Mouse (Mus musculus): ENCODE data around the gene Ankrd44. TPM values are rescaled to one million over a fixed set of nuclear protein-coding genes. Genes with fewer than 3 reads are reported as not detected.

Gene Ankrd44
- total RNA-seq, 1 experiment, result 10.2 TPM

DNA sequence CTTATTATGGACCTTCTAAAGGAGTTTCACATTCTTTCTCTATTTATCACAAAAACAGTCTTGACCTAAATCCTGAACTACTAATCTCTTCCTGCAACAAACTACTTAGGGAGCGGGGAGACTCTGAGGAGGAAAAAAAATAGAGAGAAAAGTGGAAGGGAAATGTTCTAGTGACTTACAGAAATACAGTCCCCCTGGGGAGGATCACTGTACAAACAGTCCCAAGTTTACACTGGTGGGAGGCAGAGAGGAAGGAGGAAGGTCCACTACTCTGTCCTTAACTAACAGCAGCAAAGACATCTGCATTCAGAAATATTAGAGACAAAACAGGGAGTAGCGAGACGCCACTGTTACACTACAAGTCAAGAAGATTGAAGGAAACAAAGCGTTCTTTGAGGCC, 59.0 kb downstream of the Ankrd44 start:
- in situ Hi-C loops (cut with MboI; ENCODE audit: low sequenced_read_pairs in 2 of 2, unreplicated experiment in 2 of 2), result no loop called here
- DNase-seq (ENCODE audit: low read depth, low spot score), result no peak
- TF ChIP-seq CHD2 (IDR thresholded peaks at IDR 0.05; ENCODE audit: low read depth, low read length) (no peak), MAFK (IDR thresholded peaks at IDR 0.05; ENCODE audit: insufficient read depth, low read depth, low read length) (no peak)
- Histone ChIP-seq H3K9me3 (ENCODE audit: control insufficient read depth, insufficient read depth, low read depth, low read length) (no peaks in the 10 kb centered on the region), H3K4me3 (ENCODE audit: insufficient read depth in 1 of 2, low read depth in 1 of 2, low read length in 2 of 2, poor library complexity in 1 of 2, severe bottlenecking in 1 of 2) (no peak overlapping the region), H3K27ac (ENCODE audit: insufficient read depth, low read depth, low read length, poor library complexity, severe bottlenecking) (no peak overlapping the region), H3K9ac (ENCODE audit: insufficient read depth, low read depth, low read length, poor library complexity, severe bottlenecking) (no peak overlapping the region), H3K36me3 (ENCODE audit: control insufficient read depth, insufficient read depth, low read length, poor library complexity, severe bottlenecking) (no peaks in the 10 kb centered on the region), H3K4me1 (ENCODE audit: control insufficient read depth in 2 of 2, insufficient read depth in 2 of 2, low read length in 2 of 2, poor library complexity in 1 of 2) (no peaks in the 10 kb centered on the region)

DNA sequence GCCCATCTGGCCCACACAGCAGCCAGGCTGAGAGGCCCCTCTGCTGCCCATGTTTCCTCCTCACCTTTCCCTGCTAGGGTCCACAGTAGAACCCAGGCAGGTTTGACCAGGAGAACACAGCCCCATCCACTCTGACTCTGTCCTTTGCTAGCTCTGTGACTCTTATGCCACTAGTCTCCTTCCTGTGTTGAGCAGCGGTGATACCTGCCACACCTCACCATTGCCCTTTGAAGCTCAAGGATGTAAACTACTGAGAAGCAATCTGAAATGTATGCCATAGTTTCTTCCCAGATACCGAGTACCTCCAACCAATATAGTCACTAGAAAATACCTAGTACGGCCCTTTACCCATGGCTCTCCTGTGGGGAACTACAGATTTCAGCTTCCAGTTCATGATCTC, 60.1 kb downstream of the Ankrd44 start:
- Histone ChIP-seq H3K4me1 (ENCODE audit: control insufficient read depth in 2 of 2, insufficient read depth in 2 of 2, low read length in 2 of 2, poor library complexity in 1 of 2) (no peaks in the 10 kb centered on the region), H3K4me3 (ENCODE audit: insufficient read depth in 1 of 2, low read depth in 1 of 2, low read length in 2 of 2, poor library complexity in 1 of 2, severe bottlenecking in 1 of 2) (no peak overlapping the region), H3K9ac (ENCODE audit: insufficient read depth, low read depth, low read length, poor library complexity, severe bottlenecking) (no peak overlapping the region), H3K9me3 (ENCODE audit: control insufficient read depth, insufficient read depth, low read depth, low read length) (no peaks in the 10 kb centered on the region), H3K27ac (ENCODE audit: insufficient read depth, low read depth, low read length, poor library complexity, severe bottlenecking) (no peak overlapping the region), H3K36me3 (ENCODE audit: control insufficient read depth, insufficient read depth, low read length, poor library complexity, severe bottlenecking) (no peaks in the 10 kb centered on the region)
- no peak for TF ChIP-seq ZNF384 (IDR thresholded peaks at IDR 0.05; ENCODE audit: low read depth, low read length)
- TF ChIP-seq HCFC1 (IDR thresholded peaks at IDR 0.05; ENCODE audit: borderline replicate concordance, insufficient read depth, low read length), result no peak
- TF ChIP-seq MAFK (IDR thresholded peaks at IDR 0.05; ENCODE audit: insufficient read depth, low read depth, low read length), result no peak
- TF ChIP-seq ZC3H11A (IDR thresholded peaks at IDR 0.05; ENCODE audit: borderline replicate concordance, low read depth, low read length), result no peak
- TF ChIP-seq CHD2 (IDR thresholded peaks at IDR 0.05; ENCODE audit: low read depth, low read length), result no peak
- in situ Hi-C loops (cut with MboI; ENCODE audit: low sequenced_read_pairs in 2 of 2, unreplicated experiment in 2 of 2), result no loop called here
- no peak for DNase-seq (ENCODE audit: low read depth, low spot score)

DNA sequence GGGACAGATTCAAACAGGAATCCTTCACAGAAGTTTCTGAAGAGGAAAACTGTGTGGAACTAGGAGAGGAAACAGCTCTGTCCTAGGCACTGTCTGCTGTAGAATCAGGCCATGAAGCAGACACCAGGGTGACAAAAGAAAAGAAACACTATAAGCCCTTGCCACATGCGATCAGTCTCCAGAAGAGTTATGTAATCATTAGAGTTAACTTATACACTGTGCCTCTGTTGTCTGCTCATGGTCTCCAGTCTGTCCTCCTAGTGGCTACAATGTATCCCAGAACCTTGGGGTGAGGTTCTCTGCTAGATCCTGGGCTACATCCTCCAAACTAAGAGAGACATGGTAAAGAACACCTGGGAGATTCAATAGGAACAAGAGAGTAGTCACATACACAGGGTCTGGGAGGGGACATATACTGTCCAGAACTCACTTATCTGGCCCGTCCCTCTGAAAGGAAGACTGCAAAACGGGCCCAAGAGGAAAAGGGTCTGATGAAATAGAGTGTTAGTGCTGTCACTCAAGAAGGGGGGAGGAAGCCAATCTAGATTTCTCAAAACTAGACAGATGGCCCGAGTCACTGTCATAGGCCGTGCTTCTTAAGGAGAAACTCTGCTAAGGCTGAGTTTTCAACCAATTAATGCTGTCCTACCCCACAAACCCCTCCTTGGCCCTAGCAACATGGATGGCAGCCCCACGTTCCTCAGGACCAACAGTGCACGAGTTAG, 61.1 kb downstream of the Ankrd44 start:
- no peak for DNase-seq (ENCODE audit: low read depth, low spot score)
- no peak overlapping the region for H3K9ac ChIP-seq (ENCODE audit: insufficient read depth, low read depth, low read length, poor library complexity, severe bottlenecking)
- in situ Hi-C loops (cut with MboI; ENCODE audit: low sequenced_read_pairs in 2 of 2, unreplicated experiment in 2 of 2), result no loop called here
- no peaks in the 10 kb centered on the region; a peak in 1 of 4 replicates for H3K4me1 ChIP-seq (ENCODE audit: control insufficient read depth in 2 of 2, insufficient read depth in 2 of 2, low read length in 2 of 2, poor library complexity in 1 of 2)
- H3K9me3 ChIP-seq (ENCODE audit: control insufficient read depth, insufficient read depth, low read depth, low read length), result no peaks in the 10 kb centered on the region
- no peak for TF ChIP-seq ZNF384 (IDR thresholded peaks at IDR 0.05; ENCODE audit: low read depth, low read length)
- no peak for TF ChIP-seq ZC3H11A (IDR thresholded peaks at IDR 0.05; ENCODE audit: borderline replicate concordance, low read depth, low read length)
- TF ChIP-seq CHD2 (IDR thresholded peaks at IDR 0.05; ENCODE audit: low read depth, low read length), result no peak
- no peak for TF ChIP-seq MAFK (IDR thresholded peaks at IDR 0.05; ENCODE audit: insufficient read depth, low read depth, low read length)
- TF ChIP-seq HCFC1 (IDR thresholded peaks at IDR 0.05; ENCODE audit: borderline replicate concordance, insufficient read depth, low read length), result no peak
- no peaks in the 10 kb centered on the region for H3K36me3 ChIP-seq (ENCODE audit: control insufficient read depth, insufficient read depth, low read length, poor library complexity, severe bottlenecking)
- no peak overlapping the region for H3K4me3 ChIP-seq (ENCODE audit: insufficient read depth in 1 of 2, low read depth in 1 of 2, low read length in 2 of 2, poor library complexity in 1 of 2, severe bottlenecking in 1 of 2)
- no peak overlapping the region for H3K27ac ChIP-seq (ENCODE audit: insufficient read depth, low read depth, low read length, poor library complexity, severe bottlenecking)

DNA sequence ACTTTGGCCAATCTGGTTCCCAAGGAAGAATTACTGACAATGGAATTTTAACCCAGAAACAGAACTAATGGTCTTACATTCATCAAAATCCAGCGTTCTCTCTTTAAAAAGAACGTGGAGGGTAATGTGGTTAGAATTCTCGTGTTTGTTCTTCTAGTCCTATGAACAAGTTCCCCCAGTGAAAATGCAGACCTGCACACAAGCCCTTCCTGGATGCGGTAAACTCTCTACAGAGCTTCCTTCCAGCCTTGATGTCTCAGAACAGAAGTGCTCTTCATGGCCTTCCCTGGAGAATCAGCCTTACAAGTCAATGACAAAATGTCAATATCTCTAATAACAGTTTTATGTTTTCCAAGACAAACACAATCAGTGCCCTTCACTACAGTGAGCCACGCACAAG, 65.8 kb downstream of the Ankrd44 start:
- no peak overlapping the region for H3K4me3 ChIP-seq (ENCODE audit: insufficient read depth in 1 of 2, low read depth in 1 of 2, low read length in 2 of 2, poor library complexity in 1 of 2, severe bottlenecking in 1 of 2)
- DNase-seq (ENCODE audit: low read depth, low spot score), result no peak
- H3K27ac ChIP-seq (ENCODE audit: insufficient read depth, low read depth, low read length, poor library complexity, severe bottlenecking), result no peak overlapping the region
- no peaks in the 10 kb centered on the region for H3K9me3 ChIP-seq (ENCODE audit: control insufficient read depth, insufficient read depth, low read depth, low read length)
- TF ChIP-seq ZC3H11A (IDR thresholded peaks at IDR 0.05; ENCODE audit: borderline replicate concordance, low read depth, low read length) (no peak), MAFK (IDR thresholded peaks at IDR 0.05; ENCODE audit: insufficient read depth, low read depth, low read length) (no peak), ZNF384 (IDR thresholded peaks at IDR 0.05; ENCODE audit: low read depth, low read length) (no peak), HCFC1 (IDR thresholded peaks at IDR 0.05; ENCODE audit: borderline replicate concordance, insufficient read depth, low read length) (no peak), CHD2 (IDR thresholded peaks at IDR 0.05; ENCODE audit: low read depth, low read length) (no peak)
- H3K9ac ChIP-seq (ENCODE audit: insufficient read depth, low read depth, low read length, poor library complexity, severe bottlenecking), result no peak overlapping the region
- H3K36me3 ChIP-seq (ENCODE audit: control insufficient read depth, insufficient read depth, low read length, poor library complexity, severe bottlenecking), result no peaks in the 10 kb centered on the region
- in situ Hi-C loops (cut with MboI; ENCODE audit: low sequenced_read_pairs in 2 of 2, unreplicated experiment in 2 of 2), result no loop called here
- no peaks in the 10 kb centered on the region; a peak in 1 of 4 replicates for H3K4me1 ChIP-seq (ENCODE audit: control insufficient read depth in 2 of 2, insufficient read depth in 2 of 2, low read length in 2 of 2, poor library complexity in 1 of 2)

DNA sequence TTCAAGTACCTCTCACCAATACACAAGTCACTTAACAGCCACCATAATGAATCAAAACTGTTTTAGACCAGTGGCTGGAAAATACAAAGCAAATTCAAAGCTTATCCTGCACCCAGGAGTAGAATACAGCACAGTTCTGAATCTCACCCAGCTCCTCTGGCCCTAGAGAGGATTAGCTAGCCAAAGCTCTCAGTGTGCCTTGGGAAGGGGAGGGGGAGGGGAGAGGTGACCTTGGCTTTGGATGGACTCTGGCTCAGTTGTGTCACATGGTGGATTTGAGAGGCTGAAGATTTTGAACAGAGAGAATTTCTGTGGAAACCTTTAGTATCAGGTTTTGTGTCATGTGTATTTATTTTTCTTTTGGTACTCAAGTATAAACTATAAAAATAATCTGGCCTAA, 66.3 kb downstream of the Ankrd44 start:
- in situ Hi-C loops (cut with MboI; ENCODE audit: low sequenced_read_pairs in 2 of 2, unreplicated experiment in 2 of 2), result no loop called here

More for the DNA sequence above, 66.3 kb downstream of the Ankrd44 start:
- H3K4me1 ChIP-seq (ENCODE audit: control insufficient read depth in 2 of 2, insufficient read depth in 2 of 2, low read length in 2 of 2, poor library complexity in 1 of 2), result no peaks in the 10 kb centered on the region; a peak in 1 of 4 replicates
- H3K27ac ChIP-seq (ENCODE audit: insufficient read depth, low read depth, low read length, poor library complexity, severe bottlenecking), result no peak overlapping the region
- no peaks in the 10 kb centered on the region for H3K9me3 ChIP-seq (ENCODE audit: control insufficient read depth, insufficient read depth, low read depth, low read length)
- no peak overlapping the region for H3K9ac ChIP-seq (ENCODE audit: insufficient read depth, low read depth, low read length, poor library complexity, severe bottlenecking)
- no peak for DNase-seq (ENCODE audit: low read depth, low spot score)
- TF ChIP-seq CHD2 (IDR thresholded peaks at IDR 0.05; ENCODE audit: low read depth, low read length), result no peak
- no peak for TF ChIP-seq MAFK (IDR thresholded peaks at IDR 0.05; ENCODE audit: insufficient read depth, low read depth, low read length)
- TF ChIP-seq ZNF384 (IDR thresholded peaks at IDR 0.05; ENCODE audit: low read depth, low read length), result no peak
- TF ChIP-seq ZC3H11A (IDR thresholded peaks at IDR 0.05; ENCODE audit: borderline replicate concordance, low read depth, low read length), result no peak
- no peak for TF ChIP-seq HCFC1 (IDR thresholded peaks at IDR 0.05; ENCODE audit: borderline replicate concordance, insufficient read depth, low read length)
- no peaks in the 10 kb centered on the region for H3K36me3 ChIP-seq (ENCODE audit: control insufficient read depth, insufficient read depth, low read length, poor library complexity, severe bottlenecking)
- H3K4me3 ChIP-seq (ENCODE audit: insufficient read depth in 1 of 2, low read depth in 1 of 2, low read length in 2 of 2, poor library complexity in 1 of 2, severe bottlenecking in 1 of 2), result no peak overlapping the region

Measured in ES-E14 (cell line).